Mouse (Mus musculus): ENCODE measurements around the gene Tmem30b. TPM values are rescaled to one million over a fixed set of nuclear protein-coding genes. Genes with fewer than 3 reads are reported as not detected.

The Tmem30b gene
- polyA plus RNA-seq (2015; fragmentation: Nextera tagmentation; extraction: Ambion mirVana) = 15.4 and 18.0 TPM in 2 replicates

DNA sequence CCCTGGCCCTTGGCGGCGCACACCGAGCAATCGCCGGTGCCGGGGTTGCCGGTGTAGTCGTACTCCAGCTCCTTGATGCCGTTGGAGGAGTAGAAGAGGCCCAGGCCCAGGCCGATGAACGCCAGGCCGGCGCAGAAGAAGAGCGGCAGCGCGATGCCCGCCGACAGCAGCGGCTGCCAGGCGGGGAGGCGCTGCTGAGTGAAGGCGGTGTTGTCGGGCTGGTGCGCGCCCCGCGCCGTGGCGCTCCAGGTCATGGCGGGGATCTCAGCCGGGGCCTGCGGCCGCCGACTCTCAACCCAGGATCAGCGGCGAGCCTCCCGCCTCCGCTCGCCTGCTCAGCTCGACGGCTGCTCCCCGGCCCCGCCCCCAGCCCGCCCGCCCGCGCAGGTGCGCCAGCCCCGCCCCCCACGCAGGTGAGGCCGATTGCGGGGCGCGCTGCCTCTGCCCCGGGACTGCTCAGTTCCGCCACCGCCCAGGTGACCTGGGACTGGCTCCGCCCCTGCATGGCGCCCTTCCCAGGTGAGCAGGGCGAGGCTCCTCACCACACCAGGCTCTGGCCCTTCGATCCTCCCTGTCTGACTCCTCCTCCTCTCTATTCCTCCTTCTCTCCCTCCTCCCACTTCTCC is at the start of gene Tmem30b:
Tmem30b (minus strand) TSS at position 307 of the 626 bp plus-strand sequence.

DNA sequence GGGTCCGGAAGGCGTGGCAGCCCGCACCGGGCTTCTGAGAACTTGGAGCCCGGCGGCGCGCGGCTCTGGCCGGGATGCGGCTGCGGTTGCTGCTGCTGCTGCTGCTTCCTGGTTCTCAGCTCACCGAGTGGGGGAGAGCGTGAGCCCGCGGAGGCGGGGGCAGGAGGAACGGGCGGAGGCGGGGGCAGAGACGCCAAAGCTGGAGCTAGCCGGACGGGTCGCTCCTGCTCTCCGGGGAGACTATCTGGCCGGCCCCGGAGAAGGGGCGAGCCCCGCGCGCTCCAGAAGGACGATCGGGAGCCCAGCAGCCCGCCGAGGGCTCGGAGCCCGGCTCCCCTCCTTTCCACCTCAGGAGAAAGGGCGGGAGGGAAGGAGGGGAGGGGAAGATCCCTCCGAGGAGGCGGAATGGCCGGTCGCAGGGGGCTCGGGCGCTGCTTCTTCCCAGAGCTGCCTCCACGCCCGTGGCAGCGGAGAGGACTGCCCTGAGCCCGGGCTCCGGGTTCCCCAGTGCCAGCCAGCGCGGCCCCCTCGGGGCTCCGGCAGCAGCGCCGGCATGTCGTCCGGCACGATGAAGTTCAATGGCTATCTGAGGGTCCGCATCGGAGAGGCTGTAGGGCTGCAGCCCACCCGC is 38.5 kb upstream of the Tmem30b start, which contains the start of gene Prkch:
Prkch (plus strand) TSS at position 187 of the 631 bp plus-strand sequence.

Other genes with a start within 250 kb of the Tmem30b start
- gene Prkch, start 38.4 kb upstream of the Tmem30b start, polyA plus RNA-seq (2015; fragmentation: Nextera tagmentation; extraction: Ambion mirVana) = 17.8 and 19.2 TPM in 2 replicates

Measured in urinary bladder, postnatal 0 days (tissue).